Mouse (Mus musculus) lung, embryonic 15.5 days (tissue): ENCODE results near the gene Pced1b. TPM values are rescaled to one million over a fixed set of nuclear protein-coding genes. Genes with fewer than 3 reads are reported as not detected.

ENCODE experiments used
- ATAC-seq: fragments of 200-750 bp; cut with Nextera tagmentation; 2 replicates; pipeline ENCODE4 v1.8.0; 2017; ENCODE audit warnings: moderate number of reproducible peaks, borderline replicate concordance; ENCODE audit not compliant: low FRiP score, low TSS enrichment; ENCODE audit errors: extremely low read depth
- H3K27ac ChIP-seq: fragments of 300-500 bp; sonication (generic); 2 replicates; pipeline ENCODE4 v1.5.1; 2015; ENCODE audit warnings: moderate library complexity, mild to moderate bottlenecking, inconsistent platforms
- H3K27me3 ChIP-seq: fragments of 300-500 bp; sonication (generic); 2 replicates; pipeline ENCODE4 v1.6.1; 2015; ENCODE audit warnings: inconsistent platforms
- H3K36me3 ChIP-seq: fragments of 300-500 bp; sonication (generic); 2 replicates; pipeline ENCODE4 v1.6.1; 2015; ENCODE audit warnings: inconsistent platforms
- H3K4me1 ChIP-seq: fragments of 300-500 bp; sonication (generic); 2 replicates; pipeline ENCODE4 v1.6.1; 2015; ENCODE audit warnings: inconsistent platforms
- H3K4me2 ChIP-seq: fragments of 300-500 bp; sonication (generic); 2 replicates; pipeline ENCODE4 v1.6.1; 2015; ENCODE audit warnings: inconsistent platforms, mild to moderate bottlenecking, moderate library complexity
- H3K4me3 ChIP-seq: fragments of 300-500 bp; sonication (generic); 2 replicates; pipeline ENCODE4 v1.5.1; 2015; ENCODE audit warnings: mild to moderate bottlenecking, inconsistent platforms
- H3K9ac ChIP-seq: fragments of 300-500 bp; sonication (generic); 2 replicates; pipeline ENCODE4 v1.6.1; 2015; ENCODE audit warnings: inconsistent platforms
- H3K9me3 ChIP-seq: fragments of 300-500 bp; sonication (generic); 2 replicates; pipeline ENCODE4 v1.6.1; 2016; ENCODE audit warnings: inconsistent platforms
- WGBS: fragments of 180-500 bp; shearing (Covaris S2); methylation state at CpG from one replicate; pipeline ENCODE4 v1.1.7; 2015; 5-methylcytosine and 5-hydroxymethylcytosine counted together
- polyA plus RNA-seq: library from polyadenylated mRNA; unstranded; fragments of >200 nt; fragmentation: Nextera tagmentation; extraction: Ambion mirVana; gene quantifications from 2 replicates; pipeline ENCODE4 v1.2.1, GENCODE M21; 2015

The Pced1b gene
- polyA plus RNA-seq, 1 experiment from 2014 or later: 5.3 TPM

GRCm38 (mm10) chr15:97324311-97324710, 77.4 kb downstream of the Pced1b start:
- no peak for ATAC-seq
- H3K9ac ChIP-seq: no peak overlapping the region
- H3K4me2 ChIP-seq: no peak overlapping the region
- WGBS: 76% methylated on average over 9 of the region's 9 CpGs
- no peaks in the 10 kb centered on the region for H3K27me3 ChIP-seq
- H3K9me3 ChIP-seq: no peaks in the 10 kb centered on the region
- H3K36me3 ChIP-seq: no peaks in the 10 kb centered on the region
- H3K4me3 ChIP-seq: no peak overlapping the region
- no peaks in the 10 kb centered on the region for H3K4me1 ChIP-seq
- H3K27ac ChIP-seq: no peak overlapping the region

- Histone ChIP-seq H3K9me3 (no peaks in the 10 kb centered on the region), H3K27ac (no peak overlapping the region), H3K4me3 (no peak overlapping the region), H3K9ac (no peak overlapping the region), H3K4me1 (no peaks in the 10 kb centered on the region), H3K4me2 (no peak overlapping the region), H3K36me3 (no peaks in the 10 kb centered on the region), H3K27me3 (no peaks in the 10 kb centered on the region)
- 76% methylated on average over 18 of the region's 18 CpGs for WGBS
- no peak for ATAC-seq
These were observed 80.7 kb downstream of the Pced1b start for GRCm38 (mm10) chr15:97327500-97328081.

GRCm38 (mm10) chr15:97332582-97332981, 85.7 kb downstream of the Pced1b start:
- Histone ChIP-seq H3K4me1 (no peaks in the 10 kb centered on the region), H3K9ac (no peak overlapping the region), H3K27me3 (no peaks in the 10 kb centered on the region), H3K36me3 (no peaks in the 10 kb centered on the region), H3K9me3 (no peaks in the 10 kb centered on the region), H3K27ac (no peak overlapping the region), H3K4me3 (no peak overlapping the region), H3K4me2 (no peak overlapping the region)
- no peak for ATAC-seq
- WGBS: 65% methylated on average over 9 of the region's 9 CpGs

GRCm38 (mm10) chr15:97337636-97338352, 90.9 kb downstream of the Pced1b start:
- Histone ChIP-seq H3K9ac (no peak overlapping the region), H3K4me1 (no peaks in the 10 kb centered on the region), H3K9me3 (no peaks in the 10 kb centered on the region), H3K27me3 (no peaks in the 10 kb centered on the region), H3K27ac (no peak overlapping the region), H3K4me3 (peak overlapping the region; percentile 26), H3K4me2 (peak overlapping the region; percentile 49), H3K36me3 (no peaks in the 10 kb centered on the region)
- peak; percentile 41; the same call in 1 of the 2 replicates for ATAC-seq
- 27% methylated on average over 14 of the region's 14 CpGs for WGBS

- H3K9ac ChIP-seq: no peak overlapping the region
- no peaks in the 10 kb centered on the region for H3K9me3 ChIP-seq
- H3K4me3 ChIP-seq: peak overlapping the region; percentile 26
- WGBS: 9% methylated on average over 16 of the region's 17 CpGs
- no peak; the same call in 1 of the 2 replicates for ATAC-seq
- no peaks in the 10 kb centered on the region for H3K4me1 ChIP-seq
- H3K4me2 ChIP-seq: peak overlapping the region; percentile 49
- H3K27ac ChIP-seq: no peak overlapping the region
- no peaks in the 10 kb centered on the region for H3K36me3 ChIP-seq
- no peaks in the 10 kb centered on the region for H3K27me3 ChIP-seq
These were observed 91.6 kb downstream of the Pced1b start for GRCm38 (mm10) chr15:97338377-97339060.

- Histone ChIP-seq H3K27me3 (no peaks in the 10 kb centered on the region), H3K27ac (no peak overlapping the region), H3K4me2 (no peak overlapping the region), H3K9ac (no peak overlapping the region), H3K4me1 (no peaks in the 10 kb centered on the region), H3K9me3 (no peaks in the 10 kb centered on the region), H3K4me3 (no peak overlapping the region), H3K36me3 (no peaks in the 10 kb centered on the region)
- WGBS: 82% methylated on average over 9 of the region's 9 CpGs
- no peak for ATAC-seq
These were observed 95.4 kb downstream of the Pced1b start for GRCm38 (mm10) chr15:97342336-97342735.

GRCm38 (mm10) chr15:97342945-97343344, 96.0 kb downstream of the Pced1b start:
- Histone ChIP-seq H3K4me1 (no peaks in the 10 kb centered on the region), H3K27ac (no peak overlapping the region), H3K36me3 (no peaks in the 10 kb centered on the region), H3K27me3 (no peaks in the 10 kb centered on the region), H3K4me3 (no peak overlapping the region), H3K9ac (no peak overlapping the region), H3K4me2 (no peak overlapping the region), H3K9me3 (no peaks in the 10 kb centered on the region)
- ATAC-seq: peak; percentile 66; the same call in 1 of the 2 replicates
- 74% methylated on average over 8 of the region's 8 CpGs for WGBS

GRCm38 (mm10) chr15:97343921-97344320, 97.0 kb downstream of the Pced1b start:
- H3K27ac ChIP-seq: no peak overlapping the region
- no peak overlapping the region for H3K4me2 ChIP-seq
- no peaks in the 10 kb centered on the region for H3K27me3 ChIP-seq
- no peaks in the 10 kb centered on the region for H3K36me3 ChIP-seq
- H3K9ac ChIP-seq: no peak overlapping the region
- no peaks in the 10 kb centered on the region for H3K4me1 ChIP-seq
- no peaks in the 10 kb centered on the region for H3K9me3 ChIP-seq
- ATAC-seq: no peak
- no peak overlapping the region for H3K4me3 ChIP-seq
- WGBS: 88% methylated on average over 9 of the region's 9 CpGs

GRCm38 (mm10) chr15:97345110-97345509, 98.2 kb downstream of the Pced1b start:
- Histone ChIP-seq H3K27me3 (no peaks in the 10 kb centered on the region), H3K4me2 (no peak overlapping the region), H3K4me3 (no peak overlapping the region), H3K9me3 (no peaks in the 10 kb centered on the region), H3K36me3 (no peaks in the 10 kb centered on the region), H3K27ac (no peak overlapping the region), H3K4me1 (peaks cover under 1% of the 10 kb centered on the region; the same call in 1 of the 2 replicates), H3K9ac (no peak overlapping the region)
- ATAC-seq: no peak
- WGBS: 93% methylated on average over 9 of the region's 9 CpGs

GRCm38 (mm10) chr15:97345917-97346316, 99.0 kb downstream of the Pced1b start:
- no peak overlapping the region for H3K27ac ChIP-seq
- no peak overlapping the region for H3K4me3 ChIP-seq
- no peak overlapping the region for H3K9ac ChIP-seq
- H3K9me3 ChIP-seq: no peaks in the 10 kb centered on the region
- 82% methylated on average over 6 of the region's 6 CpGs for WGBS
- no peak for ATAC-seq
- no peaks in the 10 kb centered on the region for H3K36me3 ChIP-seq
- no peaks in the 10 kb centered on the region for H3K27me3 ChIP-seq
- no peak overlapping the region for H3K4me2 ChIP-seq
- H3K4me1 ChIP-seq: peaks cover 9% of the 10 kb centered on the region

GRCm38 (mm10) chr15:97346413-97346812, 99.5 kb downstream of the Pced1b start:
- Histone ChIP-seq H3K27me3 (no peaks in the 10 kb centered on the region), H3K4me3 (no peak overlapping the region), H3K36me3 (no peaks in the 10 kb centered on the region), H3K9me3 (no peaks in the 10 kb centered on the region), H3K27ac (no peak overlapping the region), H3K9ac (no peak overlapping the region), H3K4me1 (peaks cover 11% of the 10 kb centered on the region), H3K4me2 (no peak overlapping the region)
- WGBS: 84% methylated on average over 5 of the region's 5 CpGs
- ATAC-seq: no peak

GRCm38 (mm10) chr15:97346897-97347296, 100.0 kb downstream of the Pced1b start:
- Histone ChIP-seq H3K4me1 (peaks cover 11% of the 10 kb centered on the region), H3K9ac (no peak overlapping the region), H3K36me3 (no peaks in the 10 kb centered on the region), H3K27ac (no peak overlapping the region), H3K4me2 (no peak overlapping the region), H3K27me3 (no peaks in the 10 kb centered on the region), H3K4me3 (no peak overlapping the region), H3K9me3 (no peaks in the 10 kb centered on the region)
- 91% methylated on average over 4 of the region's 4 CpGs for WGBS
- no peak for ATAC-seq
